Mouse (Mus musculus) spleen, adult 2 months (tissue): Measurements from ENCODE around the gene Ccnl1.

Source experiments
- CTCF ChIP-seq: fragments of 200-500 bp; IDR thresholded peaks from 2 replicates; pipeline ENCODE4 v1.5.1; 2011; ENCODE audit warnings: mild to moderate bottlenecking, inconsistent platforms; ENCODE audit not compliant: insufficient read depth, insufficient read length, insufficient replicate concordance; ENCODE audit errors: extremely low read depth
- POLR2A ChIP-seq: fragments of 200-500 bp; IDR thresholded peaks from 2 replicates; pipeline ENCODE4 v1.6.1; 2011; ENCODE audit warnings: low read depth, low read length, inconsistent platforms

DNA sequence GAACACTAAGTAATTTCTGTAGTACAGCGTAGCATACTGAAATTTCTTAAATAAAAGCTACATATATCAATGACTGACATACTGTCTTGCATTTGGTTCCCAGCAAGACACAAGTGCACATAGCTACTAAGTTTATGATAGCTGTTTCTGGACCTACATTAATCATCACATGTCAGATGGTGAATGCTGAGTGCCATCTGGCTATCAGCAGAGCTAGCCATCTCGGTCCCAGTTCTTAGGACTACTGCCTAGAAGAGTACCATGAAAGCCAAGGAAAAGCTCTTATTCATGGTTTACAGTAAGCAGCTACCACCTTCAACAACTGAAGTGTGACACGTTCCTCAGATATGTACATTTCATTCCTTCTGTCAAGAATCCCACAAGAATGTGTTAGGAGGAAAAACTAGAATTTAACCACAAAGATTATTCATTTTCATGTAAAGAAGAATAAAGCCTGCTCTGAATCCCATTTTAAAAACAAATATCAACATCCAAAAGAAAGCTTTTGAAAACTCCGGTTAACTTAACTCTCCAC lies 7.2 kb downstream of the Ccnl1 start:
- TF ChIP-seq CTCF: no peak
- no peak for TF ChIP-seq POLR2A
